Comparison of ENCODE assay signal across 24 mouse cellular contexts in genomic region chrX:68486585-68486984, GRCm38 (mm10).
"Had no signal": no experiment of that assay in that cellular context is flagged by ENCODE, and none has a peak within 500 bp of the region (broad histone marks: within the 10 kb centered on the region; RNA-seq: fewer than 3 reads in every experiment).

No protein-coding gene starts in this region.

- H3K9me3 ChIP-seq: heart, embryonic 10.5 days; heart, embryonic 12.5 days; hindbrain, embryonic 10.5 days; hindbrain, embryonic 12.5 days; intestine, embryonic 15.5 days; limb, embryonic 10.5 days; limb, embryonic 12.5 days; liver, embryonic 12.5 days had no signal

- H3K4me1 ChIP-seq: heart, embryonic 10.5 days; heart, embryonic 12.5 days; hindbrain, embryonic 10.5 days; hindbrain, embryonic 12.5 days; intestine, embryonic 15.5 days; limb, embryonic 10.5 days; limb, embryonic 12.5 days; liver, embryonic 12.5 days had no signal

- H3K27me3 ChIP-seq: heart, embryonic 12.5 days; hindbrain, embryonic 12.5 days; intestine, embryonic 15.5 days; limb, embryonic 12.5 days; liver, embryonic 12.5 days had no signal

- H3K27ac ChIP-seq: gastrocnemius, adult 2 months; heart, embryonic 10.5 days; hindbrain, embryonic 10.5 days; hindbrain, embryonic 12.5 days; hindbrain, embryonic 14.5 days; intestine, embryonic 15.5 days; layer of hippocampus, adult 2 months; limb, embryonic 10.5 days; limb, embryonic 12.5 days; liver, embryonic 12.5 days; liver, embryonic 14.5 days had no signal

- H3K4me2 ChIP-seq: heart, embryonic 12.5 days; hindbrain, embryonic 12.5 days; hindbrain, embryonic 14.5 days; intestine, embryonic 15.5 days; limb, embryonic 12.5 days; liver, embryonic 12.5 days had no signal

- H3K36me3 ChIP-seq: heart, embryonic 10.5 days; heart, embryonic 12.5 days; hindbrain, embryonic 10.5 days; hindbrain, embryonic 12.5 days; intestine, embryonic 15.5 days; limb, embryonic 10.5 days; limb, embryonic 12.5 days; liver, embryonic 12.5 days had no signal

- DNase-seq: gastrocnemius, adult 2 months; gastrocnemius, postnatal 10 days; gastrocnemius, postnatal 25 days; heart, adult 18-20 months; heart, postnatal 10 days; heart, postnatal 4 days; kidney, adult 18-20 months; kidney, adult 8-10 months; kidney, postnatal 10 days; kidney, postnatal 25 days; kidney, postnatal 4 days; layer of hippocampus, adult 9-11 months; layer of hippocampus, postnatal 36 days had no signal

- H3K4me3 ChIP-seq: gastrocnemius, adult 2 months; heart, embryonic 10.5 days; heart, embryonic 12.5 days; hindbrain, embryonic 10.5 days; hindbrain, embryonic 12.5 days; intestine, embryonic 15.5 days; layer of hippocampus, adult 2 months; limb, embryonic 10.5 days; limb, embryonic 12.5 days; liver, embryonic 12.5 days had no signal

- H3K9ac ChIP-seq: heart, embryonic 12.5 days; hindbrain, embryonic 12.5 days; hindbrain, embryonic 14.5 days; intestine, embryonic 15.5 days; limb, embryonic 12.5 days; liver, embryonic 12.5 days; liver, embryonic 14.5 days had no signal
